Mouse (Mus musculus) CH12.LX (cell line): ENCODE measurements around the gene Trp53bp2.

Experiments used
- CTCF ChIP-seq, 2 experiments: IDR thresholded peaks in 1 of 2; conservative IDR thresholded peaks in 1 of 2; 2 replicates each; pipeline ENCODE4 v1.5.1; 2011 to 2012; ENCODE audit warnings: low read depth in 2 of 2, low read length in 2 of 2, improper control_type of control experiment in 1 of 2, inconsistent platforms in 1 of 2, mild to moderate bottlenecking in 1 of 2, moderate library complexity in 1 of 2
- EP300 ChIP-seq: IDR thresholded peaks from 2 replicates; pipeline ENCODE4 v1.6.1; 2011; ENCODE audit warnings: low read length, improper control_type of control experiment
- JUND ChIP-seq: conservative IDR thresholded peaks from 2 replicates; pipeline ENCODE4 v1.6.1; 2011; ENCODE audit warnings: low read depth, low read length, improper control_type of control experiment
- MAX ChIP-seq: IDR thresholded peaks from 2 replicates; pipeline ENCODE4 v1.6.1; 2011; ENCODE audit warnings: low read length, improper control_type of control experiment
- MAZ ChIP-seq: IDR thresholded peaks from 2 replicates; pipeline ENCODE4 v1.6.1; 2012; ENCODE audit warnings: low read depth, mild to moderate bottlenecking, inconsistent platforms, low read length, improper control_type of control experiment, moderate library complexity
- MXI1 ChIP-seq: IDR thresholded peaks from 2 replicates; pipeline ENCODE4 v1.6.1; 2011; ENCODE audit warnings: mild to moderate bottlenecking, low read depth, low read length, improper control_type of control experiment

DNA sequence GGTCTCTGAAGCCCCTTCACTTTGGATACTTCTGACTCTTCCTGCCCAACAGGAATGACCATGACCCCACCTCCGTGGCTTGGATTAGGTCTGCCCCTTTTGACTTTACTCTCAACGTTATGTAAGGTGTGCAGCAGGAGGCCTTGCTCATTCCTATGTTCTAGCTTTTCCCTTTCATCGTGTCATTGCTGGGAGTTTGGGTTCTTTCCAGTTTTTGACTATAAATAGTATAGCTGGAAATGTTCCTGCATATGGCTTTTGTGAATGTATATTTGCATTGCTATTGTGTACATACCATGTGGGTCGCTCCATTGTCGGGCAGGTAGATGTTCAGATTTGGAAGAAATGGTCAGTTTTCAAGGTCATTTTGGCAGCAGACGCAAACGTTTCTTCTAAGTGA, 30.1 kb upstream of the Trp53bp2 start:
- TF ChIP-seq EP300: no peak
- TF ChIP-seq MAX: no peak
- TF ChIP-seq MAZ: no peak
- no peak for TF ChIP-seq CTCF (conservative IDR thresholded peaks at IDR 0.05 in 1 of 2, IDR thresholded peaks at IDR 0.05 in 1 of 2; ENCODE audit: low read depth in 2 of 2, low read length in 2 of 2)
- TF ChIP-seq MXI1: no peak
- TF ChIP-seq JUND: no peak
